Comparison of ENCODE assay signal across 10 mouse cellular contexts in genomic region chr12:52848519-52848855, GRCm38 (mm10).
DNase-seq lines count a peak whose midpoint lies in the region; ATAC-seq and TF ChIP-seq lines count a peak whose summit lies in the region.
"Had no signal": no experiment of that assay in that cellular context is flagged by ENCODE, and none has a peak within 500 bp of the region (broad histone marks: within the 10 kb centered on the region; RNA-seq: fewer than 3 reads in every experiment).

No protein-coding gene starts in this region.

- peak overlapping the region; percentile 44 for H3K4me2 ChIP-seq in kidney, postnatal 0 days (ENCODE audit: low read length)
- H3K4me2 ChIP-seq in hindbrain, embryonic 16.5 days (ENCODE audit: low read length): no peak overlapping the region
- H3K4me2 ChIP-seq in myocyte (ENCODE audit: low read depth): peak overlapping the region; percentile 52

- H3K4me3 ChIP-seq in kidney, postnatal 0 days (replicated peaks; ENCODE audit: low read depth, low read length): no peak overlapping the region
- no peak overlapping the region for H3K4me3 ChIP-seq in hindbrain, embryonic 16.5 days (ENCODE audit: low read length)
- H3K4me3 ChIP-seq in myocyte: no peak overlapping the region
- H3K4me3 ChIP-seq: neural tube, embryonic 12.5 days had no signal

- no peaks in the 10 kb centered on the region for H3K27me3 ChIP-seq in kidney, postnatal 0 days (ENCODE audit: insufficient read depth, low read length)
- no peaks in the 10 kb centered on the region for H3K27me3 ChIP-seq in hindbrain, embryonic 16.5 days (replicated peaks; ENCODE audit: control insufficient read depth, insufficient read depth, low read length)
- no peaks in the 10 kb centered on the region for H3K27me3 ChIP-seq in myocyte (ENCODE audit: control insufficient read depth, insufficient read depth, insufficient read length)
- H3K27me3 ChIP-seq: neural tube, embryonic 12.5 days had no signal

- H3K36me3 ChIP-seq in kidney, postnatal 0 days (ENCODE audit: insufficient read depth, low read length): no peaks in the 10 kb centered on the region
- no peaks in the 10 kb centered on the region for H3K36me3 ChIP-seq in hindbrain, embryonic 16.5 days (ENCODE audit: control insufficient read depth, insufficient read depth, low read length)
- no peaks in the 10 kb centered on the region for H3K36me3 ChIP-seq in myocyte (ENCODE audit: control insufficient read depth, insufficient read depth)
- H3K36me3 ChIP-seq: neural tube, embryonic 12.5 days had no signal

- H3K9ac ChIP-seq in kidney, postnatal 0 days (ENCODE audit: low read depth, low read length): no peak overlapping the region
- H3K9ac ChIP-seq in hindbrain, embryonic 16.5 days (ENCODE audit: low read depth, low read length): no peak overlapping the region
- H3K9ac ChIP-seq: neural tube, embryonic 12.5 days had no signal

- no peaks in the 10 kb centered on the region for H3K9me3 ChIP-seq in kidney, postnatal 0 days (replicated peaks; ENCODE audit: low read length)
- H3K9me3 ChIP-seq in hindbrain, embryonic 16.5 days (ENCODE audit: control insufficient read depth, low read length): no peaks in the 10 kb centered on the region
- H3K9me3 ChIP-seq: neural tube, embryonic 12.5 days had no signal

- no peak for TF ChIP-seq POLR2A in myocyte (IDR thresholded peaks at IDR 0.05; ENCODE audit: insufficient read length, low read depth)

- TF ChIP-seq CTCF in kidney, postnatal 0 days (IDR thresholded peaks at IDR 0.05; ENCODE audit: low read depth): no peak

- H3K27ac ChIP-seq in kidney, postnatal 0 days: no peak overlapping the region
- H3K27ac ChIP-seq in hindbrain, embryonic 16.5 days (ENCODE audit: low read depth, low read length): peak overlapping the region; percentile 25; the same call in 1 of the 2 replicates
- H3K27ac ChIP-seq: neural tube, embryonic 12.5 days had no signal

- ATAC-seq in kidney, postnatal 0 days (replicated peaks; ENCODE audit: low FRiP score, low read depth): peak; percentile 87
- ATAC-seq in hindbrain, embryonic 16.5 days: no peak; the same call in none of the 2 replicates
- ATAC-seq: intestine, embryonic 16.5 days had no signal

- WGBS in kidney, postnatal 0 days: 45% methylated on average over 7 of the region's 7 CpGs
- WGBS in hindbrain, embryonic 16.5 days: 70% methylated on average over 7 of the region's 7 CpGs

- no peaks in the 10 kb centered on the region for H3K79me2 ChIP-seq in myocyte (ENCODE audit: control insufficient read depth, insufficient read depth)

- 0 out of 2 replicates have a peak, but pooled peaks cover 3% of the 10 kb centered on the region for H3K4me1 ChIP-seq in kidney, postnatal 0 days (replicated peaks; ENCODE audit: insufficient read depth, low read length)
- peaks cover 17% of the 10 kb centered on the region for H3K4me1 ChIP-seq in hindbrain, embryonic 16.5 days (ENCODE audit: control insufficient read depth, insufficient read depth, low read depth, low read length)

- H3ac ChIP-seq in myocyte (ENCODE audit: control insufficient read depth, insufficient read length): no peak overlapping the region

- DNase-seq in embryo, embryonic 10 days (ENCODE audit: low spot score): peak; percentile 43
- DNase-seq in embryo, embryonic 9.5 days (ENCODE audit: extremely low spot score): no peak
- DNase-seq in kidney, postnatal 0 days (ENCODE audit: low spot score): no peak
- DNase-seq in kidney, adult 8-10 months: no peak
- no peak for DNase-seq in ovary, postnatal 36 days (ENCODE audit: low spot score)
- no peak for DNase-seq in thymus, postnatal 0 days (ENCODE audit: low spot score)

TF ChIP-seq in myocyte, 11 proteins besides CTCF, POLR2A, EP300 and RAD21:
- TF ChIP-seq MYOG (IDR thresholded peaks at IDR 0.05; ENCODE audit: control insufficient read depth in 1 of 3, insufficient read depth in 1 of 3, insufficient read length in 2 of 3, low read depth in 2 of 3): no peak
- no peak for TF ChIP-seq MYOD1 (IDR thresholded peaks at IDR 0.05; ENCODE audit: control insufficient read depth in 1 of 3, insufficient read length in 2 of 3, low read depth in 2 of 3)
- no peak for TF ChIP-seq TCF12 (IDR thresholded peaks at IDR 0.05; ENCODE audit: insufficient read depth, poor library complexity, severe bottlenecking)
- no peak for TF ChIP-seq MAX (IDR thresholded peaks at IDR 0.05; ENCODE audit: low read depth)
- no peak for TF ChIP-seq E2F4 (IDR thresholded peaks at IDR 0.05; ENCODE audit: insufficient read depth)
- no peak for TF ChIP-seq POLR2AphosphoS2 (IDR thresholded peaks at IDR 0.05; ENCODE audit: insufficient read length, low read depth)
- TF ChIP-seq USF1 (IDR thresholded peaks at IDR 0.05; ENCODE audit: low read depth): no peak
- no peak for TF ChIP-seq TCF3 (IDR thresholded peaks at IDR 0.05; ENCODE audit: insufficient read length, low read depth)
- TF ChIP-seq SRF (IDR thresholded peaks at IDR 0.05; ENCODE audit: control insufficient read depth, insufficient read length, low read depth): no peak
- no peak for TF ChIP-seq REST (IDR thresholded peaks at IDR 0.05; ENCODE audit: insufficient read depth, insufficient read length)
- no peak for TF ChIP-seq CEBPB (IDR thresholded peaks at IDR 0.05; ENCODE audit: insufficient read depth, poor library complexity, severe bottlenecking)
